Mouse (Mus musculus) small intestine, adult 2 months (tissue): ENCODE measurements around the gene Sys1.

Experiments used
- CTCF ChIP-seq: fragments of 200-500 bp; IDR thresholded peaks from 2 replicates; pipeline ENCODE4 v1.5.1; 2012; ENCODE audit warnings: low read depth, mild to moderate bottlenecking, control low read depth, inconsistent platforms, low read length, moderate library complexity, mixed read lengths; ENCODE audit not compliant: insufficient replicate concordance, insufficient read length; ENCODE audit errors: extremely low read depth
- POLR2A ChIP-seq: fragments of 200-500 bp; IDR thresholded peaks from 2 replicates; pipeline ENCODE4 v1.6.1; 2012; ENCODE audit warnings: low read depth, mild to moderate bottlenecking, control low read depth, inconsistent platforms, low read length, moderate library complexity

- no peak for TF ChIP-seq CTCF
- no peak for TF ChIP-seq POLR2A
Measured at GRCm38 (mm10) chr2:164414581-164414980, 42.2 kb upstream of the Sys1 start.
